ENCODE assay signal across 8 mouse cellular contexts in the genomic region with DNA sequence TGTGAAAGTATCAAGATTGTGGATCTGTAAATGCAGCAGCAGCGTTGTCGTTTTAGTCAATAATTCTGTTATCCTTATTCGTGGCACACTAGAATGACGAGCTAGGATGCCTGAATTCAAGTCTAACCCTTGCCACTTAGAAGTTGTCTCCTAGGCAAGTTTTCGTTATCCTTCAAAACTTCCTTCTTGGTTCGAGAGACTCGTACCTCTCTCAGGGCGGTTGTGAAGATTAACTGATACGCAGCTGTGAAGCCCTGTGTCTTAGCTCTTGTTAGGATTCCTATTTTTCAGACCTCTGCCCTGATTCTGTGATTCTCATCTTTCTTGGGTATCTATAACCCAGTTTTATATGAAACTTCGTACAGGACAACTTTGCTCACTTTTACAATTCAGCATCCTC. TPM values are rescaled to one million over a fixed set of nuclear protein-coding genes. Genes with fewer than 3 reads are reported as not detected.
DNase-seq lines count a peak whose midpoint lies in the region; ATAC-seq and TF ChIP-seq lines count a peak whose summit lies in the region.

No protein-coding gene starts in this region.

- peaks cover 13% of the 10 kb centered on the region for H3K36me3 ChIP-seq in lung, embryonic 14.5 days (ENCODE audit: insufficient read depth)
- peaks cover 11% of the 10 kb centered on the region for H3K36me3 ChIP-seq in intestine, postnatal 0 days (ENCODE audit: control insufficient read depth, insufficient read depth)
- 0 out of 2 replicates have a peak, but pooled peaks cover 2% of the 10 kb centered on the region for H3K36me3 ChIP-seq in neural tube, embryonic 14.5 days (ENCODE audit: control insufficient read depth, insufficient read depth, low read length)

- H3K4me3 ChIP-seq in lung, embryonic 14.5 days (ENCODE audit: low read depth, low read length) = peak overlapping the region; percentile 91
- H3K4me3 ChIP-seq in embryonic fibroblast, embryonic 13.5 days (ENCODE audit: insufficient read depth, low read length) = peak overlapping the region; percentile 78
- H3K4me3 ChIP-seq in intestine, postnatal 0 days (ENCODE audit: low read depth, low read length) = peak overlapping the region; percentile 80
- H3K4me3 ChIP-seq in neural tube, embryonic 14.5 days (ENCODE audit: low read depth, low read length) = peak overlapping the region; percentile 92

- no peak for TF ChIP-seq POLR2A in embryonic fibroblast, embryonic 13.5 days (IDR thresholded peaks at IDR 0.05; ENCODE audit: low read depth, low read length)

- H3K9ac ChIP-seq in lung, embryonic 14.5 days = peak overlapping the region; percentile 82
- H3K9ac ChIP-seq in intestine, postnatal 0 days (ENCODE audit: low read depth, low read length) = peak overlapping the region; percentile 74; the same call in 1 of the 2 replicates
- no peak overlapping the region; the same call in 1 of the 2 replicates for H3K9ac ChIP-seq in neural tube, embryonic 14.5 days (replicated peaks; ENCODE audit: low read depth, low read length)

- DNase-seq in lung, embryonic 14.5 days = no peak
- DNase-seq in lung, postnatal 25 days (ENCODE audit: low spot score) = no peak
- no peak for DNase-seq in gastrocnemius, postnatal 14 days
- no peak for DNase-seq in thymus, postnatal 4 days
- DNase-seq in layer of hippocampus, adult 18-20 months (ENCODE audit: low spot score in 2 of 2) = no peak

- intact Hi-C loops in gastrocnemius, postnatal 14 days (cut with DNase I; ENCODE audit: low total_unique reads) = no loop called here

- H3K4me1 ChIP-seq in lung, embryonic 14.5 days (ENCODE audit: insufficient read depth) = peaks cover 4% of the 10 kb centered on the region; the same call in 1 of the 2 replicates
- peaks cover 5% of the 10 kb centered on the region; the same call in 1 of the 2 replicates for H3K4me1 ChIP-seq in embryonic fibroblast, embryonic 13.5 days (ENCODE audit: control insufficient read depth, insufficient read depth, low read length)
- no peaks in the 10 kb centered on the region; the same call in 1 of the 2 replicates for H3K4me1 ChIP-seq in intestine, postnatal 0 days (replicated peaks; ENCODE audit: control insufficient read depth, insufficient read depth, low read length)
- peaks cover 10% of the 10 kb centered on the region for H3K4me1 ChIP-seq in neural tube, embryonic 14.5 days (ENCODE audit: control insufficient read depth, insufficient read depth, low read length)

- H3K4me2 ChIP-seq in lung, embryonic 14.5 days = peak overlapping the region; percentile 78
- H3K4me2 ChIP-seq in intestine, postnatal 0 days (replicated peaks; ENCODE audit: low read depth) = peak overlapping the region; percentile 96
- peak overlapping the region; percentile 90 for H3K4me2 ChIP-seq in neural tube, embryonic 14.5 days (ENCODE audit: low read depth, low read length)

- H3K9me3 ChIP-seq in lung, embryonic 14.5 days (ENCODE audit: low read depth, low read length) = no peaks in the 10 kb centered on the region
- H3K9me3 ChIP-seq in intestine, postnatal 0 days (ENCODE audit: control insufficient read depth) = no peaks in the 10 kb centered on the region
- H3K9me3 ChIP-seq in neural tube, embryonic 14.5 days (ENCODE audit: control insufficient read depth, low read length) = no peaks in the 10 kb centered on the region

- 52% methylated on average over 10 of the region's 10 CpGs for WGBS in lung, embryonic 14.5 days
- WGBS in intestine, postnatal 0 days = 40% methylated on average over 10 of the region's 10 CpGs
- 63% methylated on average over 10 of the region's 10 CpGs for WGBS in neural tube, embryonic 14.5 days

- no peak for TF ChIP-seq CTCF in lung, embryonic 14.5 days (IDR thresholded peaks at IDR 0.05; ENCODE audit: low read depth)
- no peak for TF ChIP-seq CTCF in embryonic fibroblast, embryonic 13.5 days (IDR thresholded peaks at IDR 0.05; ENCODE audit: borderline replicate concordance, insufficient read depth, low read length)
- no peak for TF ChIP-seq CTCF in intestine, postnatal 0 days (IDR thresholded peaks at IDR 0.05; ENCODE audit: low read depth)

- H3K27ac ChIP-seq in lung, embryonic 14.5 days (ENCODE audit: low read depth) = no peak overlapping the region
- H3K27ac ChIP-seq in embryonic fibroblast, embryonic 13.5 days (ENCODE audit: insufficient read depth, low read length) = no peak overlapping the region
- no peak overlapping the region for H3K27ac ChIP-seq in intestine, postnatal 0 days (ENCODE audit: low read depth, low read length)
- H3K27ac ChIP-seq in neural tube, embryonic 14.5 days (ENCODE audit: low read depth, low read length) = no peak overlapping the region

- H3K27me3 ChIP-seq in lung, embryonic 14.5 days (ENCODE audit: insufficient read depth, low read length) = no peaks in the 10 kb centered on the region
- H3K27me3 ChIP-seq in intestine, postnatal 0 days (replicated peaks; ENCODE audit: control insufficient read depth, insufficient read depth, low read length) = no peaks in the 10 kb centered on the region
- peaks cover 3% of the 10 kb centered on the region; the same call in 1 of the 2 replicates for H3K27me3 ChIP-seq in neural tube, embryonic 14.5 days (ENCODE audit: control insufficient read depth, insufficient read depth, low read length)

- ATAC-seq in lung, embryonic 14.5 days (ENCODE audit: insufficient read depth) = no peak
- ATAC-seq in intestine, postnatal 0 days = no peak
- ATAC-seq in neural tube, embryonic 14.5 days (ENCODE audit: low read depth) = no peak

RNA-seq across cellular contexts. Expression of a gene that starts 0.8 kb away (rescaled TPM):
- 25.0 and 25.5 TPM in 2 replicates for polyA plus RNA-seq in lung, embryonic 14.5 days (2014; fragmentation: Nextera tagmentation; extraction: Ambion mirVana)
- 20.9 and 22.6 TPM in 2 replicates for polyA plus RNA-seq in embryonic fibroblast, embryonic 13.5 days (2011; ENCODE audit: insufficient read length, low read depth, missing spikeins)
- polyA plus RNA-seq in intestine, postnatal 0 days (2015; fragmentation: Nextera tagmentation; extraction: Ambion mirVana) = 21.3 and 23.2 TPM in 2 replicates
- 33.4 and 35.7 TPM in 2 replicates for polyA plus RNA-seq in neural tube, embryonic 14.5 days (2014; fragmentation: Nextera tagmentation; extraction: Ambion mirVana)
- total RNA-seq in gastrocnemius, postnatal 14 days (2021) = 10 to 100 TPM; 14.4 to 14.6 TPM
- total RNA-seq in layer of hippocampus, adult 18-20 months (2021) = 10 to 100 TPM; 60.2 to 60.5 TPM

RNA-seq across cellular contexts. Expression of a gene that starts 1.1 kb away (rescaled TPM):
- 105 and 106 TPM in 2 replicates for polyA plus RNA-seq in lung, embryonic 14.5 days (2014; fragmentation: Nextera tagmentation; extraction: Ambion mirVana)
- 44.4 and 52.8 TPM in 2 replicates for polyA plus RNA-seq in embryonic fibroblast, embryonic 13.5 days (2011; ENCODE audit: insufficient read length, low read depth, missing spikeins)
- 39.8 and 44.7 TPM in 2 replicates for polyA plus RNA-seq in intestine, postnatal 0 days (2015; fragmentation: Nextera tagmentation; extraction: Ambion mirVana)
- polyA plus RNA-seq in neural tube, embryonic 14.5 days (2014; fragmentation: Nextera tagmentation; extraction: Ambion mirVana) = 68.3 and 74.8 TPM in 2 replicates
- total RNA-seq in gastrocnemius, postnatal 14 days (2021) = 10 to 100 TPM; 14.9 to 18.3 TPM
- 10 to 100 TPM; 25.1 to 27.0 TPM for total RNA-seq in layer of hippocampus, adult 18-20 months (2021)
